Mouse (Mus musculus) embryonic fibroblast, embryonic 13.5 days (primary cell): ENCODE measurements around the gene Rybp.

Experiments
- CTCF ChIP-seq: IDR thresholded peaks from 2 replicates; pipeline ENCODE4 v1.5.1; 2011; ENCODE audit warnings: mild to moderate bottlenecking, control low read depth, low read length, moderate library complexity, borderline replicate concordance; ENCODE audit not compliant: insufficient read depth
- POLR2A ChIP-seq: IDR thresholded peaks from 2 replicates; pipeline ENCODE4 v1.6.1; 2011; ENCODE audit warnings: low read depth, mild to moderate bottlenecking, control low read depth, low read length, moderate library complexity

DNA sequence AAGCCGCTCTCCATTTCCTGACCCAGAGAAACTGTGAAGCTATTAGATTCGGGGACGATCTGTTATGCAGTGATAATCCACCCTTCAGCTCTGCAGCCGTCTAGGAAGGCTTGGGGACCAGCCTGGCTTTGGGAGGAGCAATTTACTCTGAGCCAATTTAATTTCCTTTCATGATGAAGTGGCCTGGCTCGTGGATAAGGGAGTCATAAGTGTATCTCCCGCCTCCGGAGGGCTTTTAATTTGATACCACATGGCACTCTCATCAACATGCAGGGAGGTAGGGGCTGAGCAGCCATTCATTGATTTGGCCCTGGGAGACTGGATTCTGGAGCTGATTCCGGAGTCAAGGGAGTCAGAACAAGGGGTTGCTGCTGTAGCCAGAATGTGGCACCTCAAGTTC is 35.3 kb upstream of the Rybp start:
- no peak for TF ChIP-seq CTCF
- no peak for TF ChIP-seq POLR2A
